Mouse (Mus musculus): Measurements from ENCODE around the gene Serpinh1.

GRCm38 (mm10) chr7:99306640-99307039, 46.4 kb downstream of the Serpinh1 start:
- TF ChIP-seq GATA1 (IDR thresholded peaks at IDR 0.05; ENCODE audit: borderline replicate concordance, low read length), result no peak
- TF ChIP-seq FLI1 (IDR thresholded peaks at IDR 0.05; ENCODE audit: low read length), result no peak

Measured in megakaryocyte, embryonic 14.5 days (primary cell).